Mouse (Mus musculus) kidney, postnatal 10 days (tissue): Measurements from ENCODE around the gene Pip4k2c.
"Not testable (repeated sequence)": the region's sequence is repeated elsewhere in the genome, so short reads cannot be mapped to it uniquely, and the experiment has no call there.

ENCODE experiments used
- DNase-seq: peaks from one replicate; pipeline ENCODE4 v3.0.0; 2021; ENCODE audit warnings: mixed read lengths

Gene Pip4k2c

GRCm38 (mm10) chr10:127166771-127167613, 44.4 kb downstream of the Pip4k2c start:
- no peak for DNase-seq

- no peak for DNase-seq
These were observed 45.0 kb downstream of the Pip4k2c start for GRCm38 (mm10) chr10:127166404-127166715.

DNA sequence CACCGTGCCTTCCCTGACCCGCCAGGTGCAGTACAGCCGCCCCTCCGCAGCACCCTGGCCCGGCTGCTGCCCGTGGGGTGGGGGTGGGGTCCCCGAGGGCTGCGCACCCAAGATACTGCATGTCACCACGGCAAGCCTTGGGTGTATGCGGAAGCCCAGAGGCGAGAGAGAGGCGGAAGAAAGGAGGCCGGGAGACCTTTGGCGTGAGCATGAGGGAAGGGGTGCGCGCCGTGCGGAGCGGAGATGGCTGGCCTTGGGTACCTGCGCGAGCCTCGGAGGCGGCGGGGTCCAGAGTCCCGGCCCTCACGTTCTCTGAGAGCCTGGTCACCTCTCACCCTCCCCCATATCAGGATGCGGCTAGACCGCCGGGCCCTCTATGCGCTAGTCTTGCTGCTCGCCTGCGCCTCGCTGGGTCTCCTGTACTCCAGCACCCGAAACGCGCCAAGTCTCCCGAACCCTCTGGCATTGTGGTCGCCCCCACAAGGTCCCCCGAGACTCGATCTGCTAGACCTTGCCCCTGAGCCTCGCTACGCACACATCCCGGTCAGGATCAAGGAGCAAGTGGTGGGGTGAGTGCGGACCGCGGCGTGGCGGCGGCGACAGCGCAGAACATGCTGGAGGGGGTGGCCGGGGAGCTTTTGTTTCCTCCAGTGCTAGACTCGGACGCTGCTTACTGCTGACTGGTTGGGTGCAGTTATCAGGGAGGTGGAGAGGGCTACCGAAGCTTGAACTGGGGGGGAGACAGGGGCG, 45.6 kb downstream of the Pip4k2c start:
- DNase-seq: peak; percentile 52

DNA sequence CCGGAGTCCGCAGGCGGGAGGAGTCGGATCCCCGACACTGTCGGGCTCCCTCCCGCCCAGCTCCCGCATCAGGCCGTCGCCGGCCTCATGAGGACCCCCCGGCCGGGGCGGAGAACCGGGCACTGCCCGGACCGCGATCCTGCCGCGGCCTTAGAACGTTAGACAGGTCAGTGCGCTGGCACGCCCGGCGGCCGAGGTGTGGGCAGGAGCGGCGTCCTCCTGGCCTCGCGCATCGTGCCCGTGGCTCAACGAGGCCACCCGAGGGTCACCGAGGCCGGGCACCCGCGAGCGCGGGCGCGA, 46.1 kb downstream of the Pip4k2c start:
- DNase-seq: no peak

GRCm38 (mm10) chr10:127164631-127165353, 46.6 kb downstream of the Pip4k2c start, which contains the start of gene B4galnt1:
Gene B4galnt1 (plus strand): TSS chr10:127165225.
- peak; percentile 81 for DNase-seq

GRCm38 (mm10) chr10:127164190-127164589, 47.2 kb downstream of the Pip4k2c start:
- DNase-seq: no peak

DNA sequence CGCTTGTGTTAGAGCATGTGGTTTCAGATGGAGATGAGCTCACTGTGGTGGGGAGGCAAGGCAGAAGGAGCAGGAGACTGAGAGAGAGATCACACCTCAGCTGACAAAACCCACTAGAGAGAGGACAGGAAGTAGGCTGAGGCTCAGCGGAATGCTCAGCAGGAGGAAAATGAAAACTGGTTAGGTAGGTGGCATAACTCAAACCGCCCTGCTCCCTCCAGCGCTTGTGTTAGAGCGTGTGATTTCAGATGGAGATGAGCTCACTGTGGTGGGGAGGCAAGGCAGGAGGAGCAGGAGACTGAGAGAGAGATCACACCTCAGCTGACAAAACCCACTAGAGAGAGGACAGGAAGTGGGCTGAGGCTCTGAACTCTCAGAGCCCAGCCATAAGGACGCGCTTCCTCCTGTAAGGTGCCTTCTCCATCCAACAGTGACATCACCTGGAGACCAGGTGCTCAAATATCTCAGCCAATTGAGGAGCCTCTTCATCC, 48.6 kb downstream of the Pip4k2c start:
- not testable (repeated sequence) for DNase-seq

DNA sequence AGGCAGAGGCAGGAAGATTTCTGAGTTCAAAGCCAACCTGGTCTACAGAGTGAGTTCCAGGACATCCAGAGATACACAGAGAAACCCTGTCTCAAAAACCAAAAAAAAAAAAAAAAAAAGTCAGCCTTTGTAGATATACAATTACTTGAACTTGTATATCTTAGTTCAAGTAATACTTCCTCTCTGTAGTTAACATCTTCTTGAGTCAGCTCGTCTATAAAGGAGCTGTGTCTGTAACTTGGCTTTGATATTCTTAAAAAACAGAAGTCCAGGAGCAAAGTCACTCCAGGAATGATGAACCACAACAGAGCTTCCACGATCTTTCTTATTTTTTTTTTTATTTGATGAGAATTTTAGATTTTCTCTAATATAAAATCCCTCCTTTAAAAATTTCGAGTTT, 50.7 kb downstream of the Pip4k2c start:
- DNase-seq: no peak

GRCm38 (mm10) chr10:127160081-127160480, 51.3 kb downstream of the Pip4k2c start:
- no peak for DNase-seq

GRCm38 (mm10) chr10:127158471-127158870, 52.9 kb downstream of the Pip4k2c start:
- DNase-seq: no peak

DNA sequence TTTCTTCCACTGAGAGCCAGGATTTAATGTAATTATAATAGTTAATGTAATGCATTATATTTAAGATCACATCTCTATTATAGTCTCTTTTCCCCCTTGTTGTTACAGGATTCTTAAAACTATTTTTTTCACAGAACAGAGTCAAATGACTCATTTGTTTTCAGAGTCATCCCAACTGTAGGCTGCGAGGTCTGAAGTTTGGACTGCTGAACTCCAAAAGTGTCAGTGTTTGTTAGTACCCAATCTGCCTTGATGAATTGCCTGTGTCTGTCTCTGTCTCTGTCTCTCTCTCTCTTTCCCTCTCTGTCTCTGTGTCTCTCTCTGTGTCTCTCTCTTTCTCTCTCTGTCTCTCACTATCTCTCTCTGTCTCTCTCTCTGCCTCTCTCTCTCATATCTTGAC, 54.9 kb downstream of the Pip4k2c start:
- no peak for DNase-seq

DNA sequence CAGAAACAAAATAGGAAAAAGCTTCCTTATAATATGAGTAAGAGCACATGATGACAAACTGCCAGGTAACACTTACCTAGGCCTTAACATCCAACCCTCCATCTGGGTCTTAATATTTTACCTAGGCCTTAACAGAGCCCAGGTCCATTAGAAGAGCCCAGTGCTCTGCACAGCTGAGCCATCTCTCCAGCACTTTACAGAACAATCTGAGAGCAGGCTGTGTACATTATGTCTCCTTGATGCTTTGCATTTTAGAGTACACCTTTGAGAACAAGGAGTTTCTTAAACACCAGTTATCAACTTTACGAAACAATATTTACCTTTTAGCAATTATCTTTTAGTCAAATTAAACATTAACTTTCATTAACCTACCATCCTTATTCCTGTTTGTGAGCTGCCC, 55.3 kb downstream of the Pip4k2c start:
- DNase-seq: no peak

DNA sequence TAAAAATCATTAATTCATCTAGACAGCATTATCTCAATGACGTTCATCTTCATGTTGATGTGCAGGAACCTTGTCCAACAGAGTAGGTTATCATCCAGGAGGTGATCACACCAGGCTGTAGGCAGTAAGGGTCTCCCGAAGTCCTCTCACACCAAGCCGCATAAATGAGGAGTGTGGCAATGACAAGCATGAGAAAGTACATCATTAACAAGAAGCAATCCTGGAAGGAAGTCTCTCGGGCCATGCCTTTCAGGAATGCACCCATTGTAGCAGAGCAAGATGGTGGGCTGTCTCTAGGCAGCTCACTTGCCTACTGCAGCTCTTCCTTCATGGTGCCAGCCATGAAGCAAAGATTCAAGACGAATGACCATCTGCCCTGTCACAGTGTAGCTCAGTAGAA, 56.7 kb downstream of the Pip4k2c start:
- DNase-seq: no peak

DNA sequence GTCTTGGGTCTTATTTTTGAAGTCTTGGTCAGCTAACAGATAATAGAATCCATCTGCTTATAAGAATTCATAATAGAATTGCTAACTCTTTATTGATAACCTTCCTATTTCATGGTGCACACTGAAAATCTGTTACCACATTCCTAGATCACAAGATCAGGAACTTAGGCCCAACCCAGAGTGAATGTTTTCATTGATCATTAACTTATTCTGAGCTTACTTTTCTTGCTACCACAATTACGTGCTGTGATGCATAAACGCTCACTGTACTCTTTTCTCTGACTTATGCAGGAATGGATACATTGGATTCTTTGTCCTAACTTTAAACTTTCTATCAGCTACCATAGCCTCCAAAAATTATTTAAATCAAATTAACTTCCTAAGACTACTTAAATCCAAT, 57.1 kb downstream of the Pip4k2c start:
- no peak for DNase-seq

GRCm38 (mm10) chr10:127153323-127153722, 58.1 kb downstream of the Pip4k2c start:
- DNase-seq: no peak

- not testable (repeated sequence) for DNase-seq
These were observed 58.8 kb downstream of the Pip4k2c start for GRCm38 (mm10) chr10:127152556-127152955.

DNA sequence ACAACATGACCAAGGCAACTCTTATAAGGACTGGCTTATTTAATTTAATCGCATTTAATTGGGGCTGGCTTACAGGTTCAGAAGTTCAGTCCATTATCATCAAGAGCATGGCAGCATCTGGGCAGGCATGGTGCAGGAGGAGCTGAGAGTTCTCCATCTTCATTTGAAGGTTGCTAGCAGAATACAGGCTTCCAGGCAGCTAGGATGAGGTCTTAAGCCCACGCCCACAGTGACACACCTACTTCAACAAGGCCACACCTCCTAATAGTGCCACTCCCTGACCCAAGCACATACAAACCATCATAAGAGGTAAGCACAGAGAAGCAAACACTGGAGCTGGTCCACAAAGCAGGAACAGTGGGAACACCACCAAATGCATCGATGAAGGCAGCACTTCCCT, 60.2 kb downstream of the Pip4k2c start:
- not testable (repeated sequence) for DNase-seq

GRCm38 (mm10) chr10:127150471-127150872, 60.9 kb downstream of the Pip4k2c start:
- DNase-seq: peak; percentile 59

DNA sequence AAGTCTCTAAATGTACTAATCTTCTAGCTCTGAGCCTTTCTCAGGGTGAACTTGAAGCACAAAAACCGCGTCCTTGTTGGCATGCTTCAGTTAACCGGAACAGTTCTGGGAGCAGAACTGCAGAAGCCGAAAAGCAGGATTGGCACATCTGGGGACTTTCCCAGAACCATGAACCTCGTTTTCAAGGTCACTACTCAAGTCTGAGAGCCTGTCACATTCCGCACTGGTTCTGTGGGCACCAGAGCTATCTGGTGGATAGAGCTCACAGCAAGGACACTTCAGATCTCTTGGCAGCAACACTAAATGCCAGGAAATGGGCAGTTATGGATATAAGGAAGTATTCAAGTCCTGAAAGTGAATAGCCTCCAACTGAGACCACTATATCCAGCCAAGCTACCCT, 64.2 kb downstream of the Pip4k2c start:
- DNase-seq: no peak
